Mouse (Mus musculus): ENCODE results near the gene Vmn1r200.

Vmn1r200 gene

GRCm38 (mm10) chr13:22390073-22390472 is at the start of gene Vmn1r200:
Gene Vmn1r200, plus strand, starts transcription at chr13:22390373.
- no peak for DNase-seq (ENCODE audit: low read depth, low spot score)

GRCm38 (mm10) chr13:22350064-22350463 is 40.1 kb upstream of the Vmn1r200 start, which contains the start of gene Vmn1r198:
Gene Vmn1r198, plus strand, starts transcription at chr13:22350364.
- DNase-seq (ENCODE audit: low read depth, low spot score) = no peak

GRCm38 (mm10) chr13:22350813-22351212 is 39.4 kb upstream of the Vmn1r200 start:
- no peak for DNase-seq (ENCODE audit: low read depth, low spot score)

GRCm38 (mm10) chr13:22379518-22379917 is 10.7 kb upstream of the Vmn1r200 start, which contains the start of gene Vmn1r199:
Gene Vmn1r199, plus strand, starts transcription at chr13:22379818.
- DNase-seq (ENCODE audit: low read depth, low spot score) = no peak

DNA sequence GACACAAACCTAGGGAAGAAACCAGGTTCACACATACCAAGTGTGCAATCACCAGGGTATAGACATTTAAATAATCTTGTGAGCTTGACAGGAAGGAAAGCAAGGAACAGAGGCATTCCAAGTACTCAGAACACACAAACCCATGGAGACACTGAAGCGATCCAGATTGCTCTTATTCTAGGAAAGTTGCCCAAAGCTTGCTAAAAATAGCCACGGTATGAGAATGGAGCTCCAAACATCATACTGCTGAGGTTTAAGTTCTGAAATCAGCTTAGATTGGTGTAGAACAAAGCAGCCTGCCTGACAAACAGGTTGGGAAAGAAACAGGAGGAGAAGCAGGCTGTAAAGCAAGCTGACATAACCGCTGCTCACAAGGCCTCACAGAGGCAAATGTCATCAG is 9.0 kb upstream of the Vmn1r200 start:
- DNase-seq (ENCODE audit: low read depth, low spot score) = peak; percentile 6

DNA sequence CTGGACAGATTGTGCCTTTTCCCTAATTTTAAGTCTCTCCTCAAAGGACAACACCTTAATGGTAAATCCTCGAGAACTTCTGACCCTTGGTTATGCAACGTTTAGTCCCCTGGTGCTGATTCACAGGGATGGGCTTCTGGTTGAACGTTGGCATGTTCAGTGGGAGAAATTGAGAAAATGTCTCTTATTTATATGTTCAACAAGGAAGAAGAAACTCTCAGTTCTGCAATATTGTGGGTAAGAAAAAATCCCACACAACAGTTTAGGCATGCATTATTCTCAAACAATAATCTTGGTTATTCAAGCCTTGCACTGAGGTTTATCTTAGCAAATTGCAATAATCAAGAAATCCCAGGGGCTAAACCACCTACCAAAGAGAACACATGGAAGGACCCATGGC is 6.8 kb upstream of the Vmn1r200 start:
- no peak for DNase-seq (ENCODE audit: low read depth, low spot score)

DNA sequence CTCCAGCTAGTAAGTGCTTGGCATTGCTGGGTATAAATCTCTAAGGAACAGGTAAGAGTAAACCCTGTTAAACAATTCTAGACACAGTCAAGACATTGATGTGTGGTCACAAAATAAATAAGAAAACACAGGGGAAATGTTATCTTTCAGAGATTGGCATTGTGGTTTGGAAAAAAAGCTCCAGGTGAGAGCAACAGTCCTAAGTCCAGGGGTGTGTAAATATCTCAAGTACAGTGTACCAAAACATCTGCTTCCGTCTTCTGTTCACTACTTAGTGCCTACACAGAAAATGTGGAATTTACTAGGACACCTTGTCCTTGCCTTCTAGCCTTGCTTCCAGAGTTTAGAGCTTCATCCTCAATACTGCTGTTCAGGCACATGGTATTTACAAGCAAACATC is 3.1 kb upstream of the Vmn1r200 start:
- DNase-seq (ENCODE audit: low read depth, low spot score) = no peak

DNA sequence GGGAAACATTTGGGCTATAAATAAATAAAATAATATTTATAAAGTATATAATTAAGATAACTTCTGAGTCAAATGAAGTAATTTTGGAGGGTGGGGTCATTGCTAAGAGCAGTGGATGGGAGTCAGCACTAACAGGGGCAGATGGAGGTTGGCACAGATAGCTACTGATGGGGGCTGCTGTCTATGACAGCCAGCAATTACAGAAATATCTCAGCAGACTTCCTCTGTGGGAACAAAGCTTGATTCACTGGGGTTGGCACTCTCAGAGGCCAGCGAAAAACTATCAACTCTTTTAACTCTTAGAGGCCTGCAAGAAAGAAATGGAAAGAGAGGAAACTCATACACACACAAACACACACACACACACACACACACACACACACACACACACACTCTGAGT is 12.8 kb downstream of the Vmn1r200 start:
- no peak for DNase-seq (ENCODE audit: low read depth, low spot score)

Data from brain, embryonic 18.5 days (tissue).